Mouse (Mus musculus): Measurements from ENCODE around the gene Fgl2.
"Not testable (repeated sequence)": the region's sequence is repeated elsewhere in the genome, so short reads cannot be mapped to it uniquely, and the experiment has no call there.

Fgl2 gene

GRCm38 (mm10) chr5:21372493-21373179 is at the start of gene Fgl2:
TSS of gene Fgl2 (plus strand) at chr5:21372642.
- DNase-seq (ENCODE audit: low spot score in 2 of 2): peak in 1 of 2 experiments; percentile 32

- DNase-seq (ENCODE audit: low spot score in 2 of 2): peak in 1 of 2 experiments; percentile 47
These were observed 45.9 kb upstream of the Fgl2 start for GRCm38 (mm10) chr5:21326494-21326893.

GRCm38 (mm10) chr5:21328560-21328959 is 43.9 kb upstream of the Fgl2 start:
- no peak for DNase-seq (ENCODE audit: low spot score in 2 of 2)

- no peak for DNase-seq (ENCODE audit: low spot score in 2 of 2)
These were observed 42.5 kb upstream of the Fgl2 start for GRCm38 (mm10) chr5:21329672-21330665.

GRCm38 (mm10) chr5:21331656-21332055 is 40.8 kb upstream of the Fgl2 start:
- no peak for DNase-seq (ENCODE audit: low spot score in 2 of 2)

- no peak for DNase-seq (ENCODE audit: low spot score in 2 of 2)
These were observed 40.3 kb upstream of the Fgl2 start for GRCm38 (mm10) chr5:21332119-21332518.

- DNase-seq (ENCODE audit: low spot score in 2 of 2): not testable (repeated sequence)
These were observed 30.2 kb upstream of the Fgl2 start for GRCm38 (mm10) chr5:21342265-21342664.

GRCm38 (mm10) chr5:21348366-21348765 is 24.1 kb upstream of the Fgl2 start:
- no peak for DNase-seq (ENCODE audit: low spot score in 2 of 2)

- DNase-seq (ENCODE audit: low spot score in 2 of 2): no peak
These were observed 20.8 kb upstream of the Fgl2 start for GRCm38 (mm10) chr5:21351678-21352077.

GRCm38 (mm10) chr5:21358648-21359047 is 13.8 kb upstream of the Fgl2 start:
- no peak for DNase-seq (ENCODE audit: low spot score in 2 of 2)

- no peak for DNase-seq (ENCODE audit: low spot score in 2 of 2)
These were observed 9.1 kb upstream of the Fgl2 start for GRCm38 (mm10) chr5:21363343-21363742.

GRCm38 (mm10) chr5:21366338-21367053 is 5.9 kb upstream of the Fgl2 start:
- DNase-seq (ENCODE audit: low spot score in 2 of 2): no peak

GRCm38 (mm10) chr5:21367514-21367913 is 4.9 kb upstream of the Fgl2 start:
- no peak for DNase-seq (ENCODE audit: low spot score in 2 of 2)

GRCm38 (mm10) chr5:21370218-21370947 is 2.1 kb upstream of the Fgl2 start:
- DNase-seq (ENCODE audit: low spot score in 2 of 2): no peak

- DNase-seq (ENCODE audit: low spot score in 2 of 2): no peak
These were observed 522 bp upstream of the Fgl2 start for GRCm38 (mm10) chr5:21371920-21372319.

GRCm38 (mm10) chr5:21373180-21373518 is 707 bp downstream of the Fgl2 start:
- no peak for DNase-seq (ENCODE audit: low spot score in 2 of 2)

GRCm38 (mm10) chr5:21376935-21377334 is 4.5 kb downstream of the Fgl2 start:
- DNase-seq (ENCODE audit: low spot score in 2 of 2): no peak

GRCm38 (mm10) chr5:21378397-21378796 is 6.0 kb downstream of the Fgl2 start:
- no peak for DNase-seq (ENCODE audit: low spot score in 2 of 2)

GRCm38 (mm10) chr5:21381986-21382385 is 9.5 kb downstream of the Fgl2 start:
- no peak for DNase-seq (ENCODE audit: low spot score in 2 of 2)

- DNase-seq (ENCODE audit: low spot score in 2 of 2): no peak
These were observed 10.2 kb downstream of the Fgl2 start for GRCm38 (mm10) chr5:21382678-21383077.

Data from left cerebral cortex, adult 9 months (tissue).